Mouse (Mus musculus): Measurements from ENCODE around the gene Tmem54. TPM values are rescaled to one million over a fixed set of nuclear protein-coding genes. Genes with fewer than 3 reads are reported as not detected.
A peak's percentile ranks its signal among the peaks of the same experiment; 100 is the strongest.

Gene Tmem54
- total RNA-seq, 2 experiments from 2014 or later = not detected

GRCm38 (mm10) chr4:129097006-129097405 lies 8.3 kb upstream of the Tmem54 start:
- no peak for DNase-seq

- no peak for DNase-seq
Measured at GRCm38 (mm10) chr4:129102133-129102829, 3.1 kb upstream of the Tmem54 start.

- no peak for DNase-seq
Measured at GRCm38 (mm10) chr4:129106073-129106472, 725 bp downstream of the Tmem54 start.

- no peak for DNase-seq
Measured at GRCm38 (mm10) chr4:129107348-129107899, 2.1 kb downstream of the Tmem54 start.

GRCm38 (mm10) chr4:129108624-129109023 lies 3.3 kb downstream of the Tmem54 start:
- no peak for DNase-seq

- DNase-seq = no peak
Measured at GRCm38 (mm10) chr4:129110804-129111203, 5.5 kb downstream of the Tmem54 start.

GRCm38 (mm10) chr4:129111350-129111749 lies 6.0 kb downstream of the Tmem54 start:
- DNase-seq = no peak

GRCm38 (mm10) chr4:129112231-129112630 lies 6.9 kb downstream of the Tmem54 start:
- DNase-seq = no peak

- peak; percentile 25 for DNase-seq
Measured at GRCm38 (mm10) chr4:129113083-129113988, 8.0 kb downstream of the Tmem54 start.

- no peak for DNase-seq
Measured at GRCm38 (mm10) chr4:129116703-129117102, 11.4 kb downstream of the Tmem54 start.

- DNase-seq = no peak
Measured at GRCm38 (mm10) chr4:129117720-129118510, 12.6 kb downstream of the Tmem54 start.

GRCm38 (mm10) chr4:129119708-129120107 lies 14.4 kb downstream of the Tmem54 start:
- no peak for DNase-seq

- DNase-seq = peak; percentile 37
Measured at GRCm38 (mm10) chr4:129120520-129121445, 15.4 kb downstream of the Tmem54 start.

- DNase-seq = no peak
Measured at GRCm38 (mm10) chr4:129121569-129122086, 16.3 kb downstream of the Tmem54 start, which contains the start of gene Hpca. Gene Hpca (minus strand): TSS chr4:129122036.

- DNase-seq = no peak
Measured at GRCm38 (mm10) chr4:129122107-129122506, 16.8 kb downstream of the Tmem54 start.

GRCm38 (mm10) chr4:129122719-129123118 lies 17.4 kb downstream of the Tmem54 start:
- DNase-seq = no peak

- no peak for DNase-seq
Measured at GRCm38 (mm10) chr4:129124652-129125146, 19.4 kb downstream of the Tmem54 start.

GRCm38 (mm10) chr4:129125736-129126451 lies 20.5 kb downstream of the Tmem54 start:
- DNase-seq = peak; percentile 54

GRCm38 (mm10) chr4:129128582-129129338 lies 23.4 kb downstream of the Tmem54 start:
- DNase-seq = no peak

Measured in gastrocnemius, postnatal 25 days (tissue).